Mouse (Mus musculus): Measurements from ENCODE around the gene Cotl1. TPM values are rescaled to one million over a fixed set of nuclear protein-coding genes. Genes with fewer than 3 reads are reported as not detected.

Gene Cotl1
- total RNA-seq, 2 experiments from 2014 or later = 38.3 to 41.8 TPM

DNA sequence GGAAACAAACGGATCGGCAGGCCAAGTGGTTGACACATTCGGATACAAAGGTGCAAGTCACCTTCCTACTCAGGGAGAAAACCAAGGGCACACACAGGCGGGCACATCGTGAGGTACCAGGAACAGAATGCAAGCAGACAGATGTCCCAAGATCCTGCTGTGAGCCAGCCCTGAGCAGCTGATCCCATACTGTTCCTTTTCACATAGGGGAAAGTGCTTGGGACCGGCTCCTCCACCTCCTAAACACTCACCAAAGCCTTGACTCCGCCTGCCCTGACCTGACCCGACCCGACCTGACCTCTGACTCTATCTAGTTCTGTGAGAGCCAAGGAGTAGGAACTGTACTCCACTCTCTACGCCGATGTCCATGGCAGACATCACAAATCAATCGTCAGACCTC, 22.9 kb downstream of the Cotl1 start:
- no peak for DNase-seq

DNA sequence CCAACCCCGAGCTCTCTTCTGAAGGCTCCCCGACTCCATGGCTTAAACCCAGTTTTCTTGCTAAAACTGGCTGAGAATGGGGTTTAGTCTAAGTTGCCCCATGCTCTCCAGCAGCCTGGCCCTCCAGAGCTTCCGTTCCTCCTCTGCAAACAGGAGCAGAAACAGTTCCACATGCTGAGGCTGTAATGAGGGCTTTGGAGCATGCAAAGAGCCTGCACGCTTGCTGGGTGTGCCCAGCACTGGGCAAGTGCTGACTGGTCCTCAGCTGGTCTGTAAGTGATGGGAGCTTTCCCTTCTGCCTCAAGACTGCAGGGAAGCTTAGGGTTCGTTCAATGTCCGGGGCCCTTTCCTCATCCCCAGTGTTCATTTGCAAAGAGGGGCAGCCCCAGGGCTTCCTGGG, 24.1 kb downstream of the Cotl1 start:
- DNase-seq = no peak

DNA sequence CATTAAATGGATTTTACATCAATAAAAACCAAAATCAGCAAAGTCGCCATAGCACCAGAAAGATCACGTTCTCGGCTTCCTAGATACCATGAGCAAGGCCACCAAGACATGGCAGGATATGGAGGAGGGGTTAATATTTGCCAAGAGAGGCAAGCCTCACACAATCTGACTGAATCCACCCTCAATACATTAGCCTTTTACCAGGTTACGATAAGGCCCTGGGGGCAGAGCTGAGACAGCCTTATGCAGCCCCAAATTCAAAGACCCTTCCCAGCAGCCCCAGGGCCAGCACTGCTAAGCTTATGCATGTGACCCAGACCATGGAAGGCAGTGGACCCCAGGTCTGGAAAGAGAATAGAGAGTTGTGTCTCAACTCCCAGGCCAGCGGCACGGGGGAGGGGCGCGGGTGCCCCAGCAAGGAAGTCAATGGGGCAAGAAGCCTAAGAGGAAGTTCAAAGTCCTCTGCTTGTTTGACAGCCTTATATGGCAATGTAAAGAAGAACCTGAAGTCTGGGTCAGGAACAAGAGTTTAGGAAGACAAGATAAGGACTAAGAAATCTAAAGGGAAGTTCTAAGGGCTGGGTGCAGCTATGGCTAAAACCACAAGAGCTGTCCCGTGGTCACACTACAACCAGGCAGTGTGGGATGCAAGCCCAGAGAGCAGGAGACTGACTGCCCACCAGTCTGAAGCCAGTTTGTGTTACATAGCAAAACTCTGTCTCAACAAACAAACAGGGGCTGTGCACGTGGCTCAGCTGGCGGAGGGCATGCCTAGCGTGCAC, 27.5 kb downstream of the Cotl1 start:
- DNase-seq = no peak

DNA sequence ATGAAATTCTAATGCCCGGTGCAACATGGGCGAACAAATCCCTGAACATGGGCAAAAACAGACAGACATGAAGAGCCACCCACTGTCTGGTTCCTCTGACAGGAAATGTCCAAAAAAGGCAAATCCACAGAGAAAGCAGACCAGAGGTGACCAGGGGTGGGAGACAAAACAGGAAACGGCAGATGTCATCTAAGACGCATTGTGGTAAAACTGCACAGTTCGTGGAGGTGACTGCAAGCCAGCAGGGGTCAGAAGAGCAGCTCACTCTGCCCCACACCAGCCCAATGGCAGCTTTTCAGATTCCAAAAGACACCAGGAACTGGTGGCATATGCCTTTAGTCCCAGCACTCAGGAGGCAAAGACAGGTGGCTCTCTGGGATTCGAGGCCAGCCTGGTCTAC, 28.4 kb downstream of the Cotl1 start:
- DNase-seq = no peak

DNA sequence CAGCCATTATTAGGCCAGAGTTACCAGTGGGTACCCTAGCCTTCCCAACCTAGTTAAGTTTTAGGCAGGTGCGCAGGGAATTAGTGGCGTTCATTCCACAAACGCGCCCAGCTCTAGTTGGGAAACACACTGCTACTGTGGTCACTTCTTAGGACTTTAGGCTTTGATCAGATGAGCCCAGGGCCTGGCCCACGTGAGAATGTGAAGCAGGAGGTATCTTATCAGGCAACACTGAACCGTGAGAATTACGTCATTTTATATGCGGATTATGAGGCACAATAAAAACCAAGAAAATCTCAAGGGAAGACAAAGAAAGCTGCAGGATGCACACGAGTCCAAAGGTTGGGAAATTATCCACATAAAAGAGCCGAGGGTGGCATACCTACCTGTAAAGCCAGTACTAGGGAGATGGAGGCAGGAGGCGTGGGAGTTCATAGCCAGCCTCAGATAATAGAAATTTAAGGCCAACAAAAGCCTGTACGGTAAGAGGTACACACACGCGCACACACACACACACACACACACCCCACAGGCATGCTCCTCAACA, 29.3 kb downstream of the Cotl1 start:
- no peak for DNase-seq

GRCm38 (mm10) chr8:119810127-119810868, 30.0 kb downstream of the Cotl1 start:
- DNase-seq = no peak

- DNase-seq = no peak
Observed at GRCm38 (mm10) chr8:119809620-119810019, 30.7 kb downstream of the Cotl1 start.

DNA sequence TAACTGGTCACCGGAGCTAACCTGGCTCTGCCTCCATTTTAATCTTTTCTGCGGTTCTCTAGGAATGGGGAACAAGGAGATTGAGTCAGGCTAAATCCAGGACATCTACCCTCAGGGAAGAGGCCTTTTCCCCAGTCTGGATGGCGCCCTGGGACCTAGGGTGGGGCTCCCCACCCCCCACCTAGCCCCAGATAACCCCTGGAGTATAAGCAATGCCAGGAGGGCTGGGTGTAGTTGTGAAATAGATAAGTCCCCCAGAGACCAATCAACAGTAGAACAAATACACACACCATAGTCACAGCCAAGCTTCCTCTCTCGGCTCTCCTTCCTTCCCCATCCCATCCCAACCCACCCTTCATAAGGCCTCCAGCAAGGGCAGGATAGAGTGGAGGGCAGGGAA, 32.7 kb downstream of the Cotl1 start:
- no peak for DNase-seq

DNA sequence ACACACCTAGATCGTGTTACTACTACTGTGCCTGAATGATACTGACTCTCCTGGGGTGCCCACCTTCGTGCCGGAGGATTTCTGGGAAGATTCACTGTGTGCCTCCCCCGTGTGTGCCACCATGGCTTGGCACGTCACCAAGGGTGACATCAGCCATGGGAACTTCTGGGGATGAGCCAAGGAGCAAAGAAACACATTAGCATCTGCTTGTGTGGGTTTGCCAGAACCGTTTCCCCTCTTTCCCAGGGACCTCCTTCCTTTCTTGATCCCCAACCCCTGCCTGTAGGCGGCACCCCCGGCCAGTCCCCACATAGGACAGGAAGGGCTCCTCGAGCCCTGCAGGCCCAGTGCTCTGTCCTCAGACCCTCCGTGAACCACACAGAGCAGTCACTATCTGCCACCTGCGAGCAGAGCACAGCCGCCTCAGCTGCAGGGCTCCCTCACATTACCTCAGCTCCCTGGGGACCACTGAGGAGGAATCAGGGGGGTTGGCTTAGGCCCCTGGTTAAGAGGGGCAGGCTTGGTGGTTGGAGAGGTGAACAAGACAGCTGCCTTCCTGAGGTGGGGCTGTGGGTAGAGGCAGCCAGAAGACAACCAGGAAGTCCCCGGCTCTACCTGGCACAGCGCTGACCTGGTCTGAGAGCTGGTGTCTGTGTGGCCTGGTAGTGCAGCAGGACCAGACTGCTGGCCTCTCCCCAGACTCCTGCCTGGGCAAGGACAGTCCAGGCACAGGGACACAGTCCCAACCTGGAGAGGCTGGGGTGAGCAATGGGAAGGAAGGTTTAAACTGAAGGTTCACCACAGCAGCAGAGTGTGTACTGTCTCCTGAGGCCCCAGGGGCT, 33.7 kb downstream of the Cotl1 start:
- no peak for DNase-seq

DNA sequence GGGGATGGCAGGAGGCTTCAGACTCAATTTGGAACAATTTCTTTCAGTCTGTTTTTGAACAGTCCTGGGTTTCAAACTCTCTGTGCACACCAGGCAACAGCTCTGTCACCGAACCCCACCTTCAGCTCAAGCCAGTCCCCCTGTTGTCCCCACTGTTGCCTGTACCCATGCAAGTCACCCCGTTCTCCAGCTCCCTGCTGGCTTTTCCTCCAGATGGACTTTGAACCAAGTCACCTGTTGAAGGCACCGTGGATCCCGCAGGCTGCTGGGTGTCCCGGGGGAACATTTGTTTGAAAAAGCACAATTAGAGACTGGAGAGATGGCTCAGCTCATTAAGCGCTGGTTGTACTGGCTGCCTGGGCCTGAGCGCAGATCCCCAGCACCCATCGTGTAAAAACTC, 35.1 kb downstream of the Cotl1 start:
- no peak for DNase-seq

- DNase-seq = no peak
Observed at GRCm38 (mm10) chr8:119802592-119802991, 37.8 kb downstream of the Cotl1 start.

- no peak for DNase-seq
Observed at GRCm38 (mm10) chr8:119801168-119801567, 39.2 kb downstream of the Cotl1 start.

DNA sequence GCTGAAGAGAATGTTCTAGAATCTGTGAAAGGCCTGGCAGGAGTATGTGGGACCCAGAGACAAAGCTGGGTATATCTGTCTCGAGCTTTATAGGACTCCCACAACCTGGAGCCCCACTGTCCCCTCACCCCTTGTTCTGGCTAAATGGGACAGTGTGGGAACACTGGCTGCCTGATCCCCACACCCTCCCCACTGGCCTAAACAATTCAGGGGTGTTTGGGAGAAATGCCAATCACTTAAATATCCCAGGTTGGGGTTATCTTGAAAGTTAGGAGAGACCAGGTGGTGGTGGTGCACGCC, 41.4 kb downstream of the Cotl1 start:
- DNase-seq = no peak

DNA sequence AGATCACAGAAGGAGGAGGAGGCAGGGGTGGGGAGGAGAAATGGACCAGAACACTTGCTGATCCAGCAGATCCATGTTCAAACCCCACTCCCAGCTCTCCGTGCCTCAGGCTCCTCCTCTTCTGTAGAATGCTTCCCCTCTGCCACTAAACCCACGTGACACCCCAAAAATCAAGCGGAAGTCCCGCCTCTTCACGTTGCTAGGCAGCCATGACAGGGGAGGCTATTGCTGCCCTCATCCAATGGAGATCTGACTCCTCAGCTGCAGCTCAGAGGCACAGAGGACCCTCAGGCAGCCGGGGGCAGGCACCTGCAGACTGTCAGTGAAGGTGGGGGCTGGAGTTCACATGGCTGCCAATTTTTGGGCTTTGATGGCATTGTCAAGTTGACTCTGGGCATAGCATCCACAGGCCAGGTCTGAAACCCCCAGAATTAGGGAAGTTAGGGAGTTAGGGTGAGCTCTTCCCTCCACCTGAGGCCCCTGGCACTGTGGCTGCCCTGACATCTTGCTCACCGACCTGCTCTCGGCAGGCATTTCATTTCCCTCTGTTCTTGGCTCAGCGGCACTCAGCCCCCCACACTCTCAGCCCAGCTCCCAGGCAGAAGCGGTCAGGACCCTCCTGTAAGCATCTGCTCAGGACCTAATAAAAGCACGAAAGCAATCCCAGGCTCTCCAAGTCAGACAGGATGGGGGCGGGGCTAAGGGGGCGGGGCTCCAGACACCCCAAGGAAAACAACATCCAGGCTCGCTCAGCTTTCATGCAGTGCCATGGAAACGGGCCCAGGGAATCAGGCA, 42.0 kb downstream of the Cotl1 start:
- DNase-seq = peak; percentile 44

- DNase-seq = no peak
Observed at GRCm38 (mm10) chr8:119795651-119796050, 44.7 kb downstream of the Cotl1 start.

GRCm38 (mm10) chr8:119794689-119795088, 45.7 kb downstream of the Cotl1 start:
- DNase-seq = no peak

DNA sequence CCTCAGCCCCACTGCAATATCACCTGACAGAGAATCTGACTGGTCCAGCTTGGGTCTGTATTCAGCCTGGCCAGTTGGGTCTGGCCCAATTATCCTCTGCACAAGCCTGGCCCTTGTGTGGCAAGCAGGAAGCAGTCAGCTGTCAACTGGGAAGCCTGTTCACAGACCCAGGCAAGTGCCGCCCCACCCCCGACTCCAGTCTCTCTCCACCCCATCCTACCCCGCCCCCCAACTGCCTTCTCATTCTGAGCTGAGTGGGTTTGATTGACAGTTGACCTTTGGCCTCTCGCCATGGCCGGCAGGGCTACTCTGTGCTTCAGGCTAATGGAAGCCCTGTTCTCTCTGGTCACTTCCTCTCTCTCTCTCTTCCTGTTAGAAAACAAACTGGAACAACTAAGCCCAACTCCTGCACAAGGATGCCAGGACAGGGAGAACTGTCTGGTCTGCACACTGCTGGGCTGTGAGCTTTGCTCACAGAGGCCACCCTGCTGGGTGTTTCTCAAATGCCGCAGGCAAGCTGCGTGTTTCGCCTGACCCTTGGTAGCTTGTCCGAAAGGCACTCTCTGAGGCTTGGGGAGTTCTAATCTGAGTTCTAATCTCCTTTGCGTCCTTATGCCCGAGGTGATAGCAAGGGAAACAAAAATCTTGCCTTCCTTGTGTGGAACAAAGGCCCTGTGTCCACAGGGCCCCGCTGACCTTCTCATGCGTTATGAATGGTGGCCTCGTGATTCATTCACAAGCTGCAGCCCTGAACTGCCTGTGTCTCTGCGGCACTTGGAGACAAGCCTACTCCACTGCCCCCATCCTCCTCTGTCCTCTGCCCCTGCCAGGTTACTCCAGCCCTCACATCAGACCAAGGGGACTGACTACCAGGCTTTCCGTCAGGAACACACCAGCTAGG, 48.3 kb downstream of the Cotl1 start:
- peak; percentile 47 for DNase-seq

DNA sequence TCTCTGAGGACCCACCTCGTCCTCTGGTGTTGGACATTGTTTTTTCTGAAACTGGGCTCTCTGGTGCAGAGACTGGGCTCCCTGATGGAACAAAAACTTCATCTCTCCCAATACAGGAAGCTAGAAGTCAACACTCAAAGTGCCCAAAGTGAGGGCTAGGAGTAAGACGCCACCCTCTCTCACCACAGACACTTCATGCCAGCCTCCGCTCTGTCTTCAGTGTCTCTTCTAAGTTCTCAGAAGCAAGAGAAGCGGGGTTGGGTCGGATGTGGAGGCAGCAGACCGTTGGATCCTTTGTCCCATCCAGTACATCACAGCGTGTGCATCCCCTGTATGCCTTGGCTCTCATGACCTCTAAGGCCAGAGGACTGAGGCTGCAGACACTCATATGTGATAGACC, 50.8 kb downstream of the Cotl1 start:
- DNase-seq = no peak

DNA sequence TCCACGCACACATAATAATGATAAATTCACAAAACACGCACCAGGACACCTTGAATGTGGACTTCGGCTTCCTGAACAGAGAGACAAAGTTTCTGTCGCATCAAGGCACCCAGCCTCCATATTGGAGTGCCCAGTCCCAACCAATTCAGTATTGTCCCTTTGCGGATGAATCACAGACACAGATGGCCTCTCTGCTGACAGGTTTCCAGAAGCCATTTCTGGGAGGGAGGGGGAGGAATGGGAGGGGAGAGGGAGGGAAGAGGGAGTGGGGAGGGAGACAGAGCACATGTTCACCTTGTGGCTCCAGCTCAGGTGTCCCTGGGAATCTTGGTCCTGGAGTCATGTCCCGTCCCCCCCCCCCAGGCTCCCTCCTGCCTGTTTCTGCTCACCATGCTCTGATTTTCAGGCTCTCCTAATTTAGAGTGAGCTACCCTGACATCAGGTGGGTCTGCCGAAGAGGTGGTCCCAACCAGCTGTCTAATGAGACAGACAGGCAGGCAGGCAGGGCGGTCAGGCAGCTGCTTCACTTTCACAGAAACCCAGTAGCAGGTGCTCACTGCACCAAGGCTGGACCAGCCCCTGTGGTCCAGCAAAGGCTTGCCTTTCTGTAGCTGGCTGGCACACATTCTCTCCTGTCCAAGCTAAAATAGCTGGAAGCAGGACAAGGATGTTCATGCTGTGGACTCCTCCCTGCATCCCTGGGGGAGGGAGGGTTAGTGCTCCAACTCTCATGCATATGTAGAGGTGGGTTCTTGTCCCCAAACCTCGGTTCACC, 51.5 kb downstream of the Cotl1 start:
- DNase-seq = no peak

DNA sequence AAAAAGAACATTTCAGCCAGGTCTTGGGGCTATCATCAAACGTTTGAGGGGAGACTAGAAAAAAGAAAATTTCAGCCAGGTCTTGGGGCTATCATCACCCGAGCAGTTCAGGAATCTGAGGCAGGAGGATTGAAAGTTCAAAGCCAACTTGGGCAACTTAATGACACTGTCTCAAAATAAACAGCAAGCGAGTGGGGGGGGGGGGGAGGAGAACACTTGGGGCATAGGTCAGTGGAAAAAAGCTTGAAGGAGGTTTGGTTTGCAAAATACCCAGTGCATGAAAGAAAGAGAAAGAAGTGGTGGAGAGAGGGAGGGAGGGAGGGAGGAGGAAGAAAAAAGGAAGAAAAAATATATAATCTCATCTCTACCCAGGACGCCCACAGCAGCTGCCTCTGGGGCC, 53.0 kb downstream of the Cotl1 start:
- no peak for DNase-seq
